Mouse (Mus musculus) heart, postnatal 25 days (tissue): ENCODE results near the gene Usp40. TPM values are rescaled to one million over a fixed set of nuclear protein-coding genes. Genes with fewer than 3 reads are reported as not detected.

Source experiments
- DNase-seq: peaks from one replicate; pipeline ENCODE4 v3.0.0; 2022; ENCODE audit warnings: low spot score
- intact Hi-C: fragments of 180-260 bp; cut with DNase I; formaldehyde crosslinking; loops from one replicate; pipeline ENCODE4 v1.15.1; 2025
- microRNA-seq: library from miRNA; unstranded; fragments of <30 nt; microRNA quantifications from one replicate; pipeline ENCODE4 v1.2.0, GENCODE M21; 2022
- total RNA-seq, 2 experiments: library from RNA; stranded (reverse); gene quantifications; 2 replicates each; pipeline ENCODE4 v1.2.3; 2021

The Usp40 gene
- total RNA-seq, 2 experiments from 2014 or later: 16.1 to 19.4 TPM

DNA sequence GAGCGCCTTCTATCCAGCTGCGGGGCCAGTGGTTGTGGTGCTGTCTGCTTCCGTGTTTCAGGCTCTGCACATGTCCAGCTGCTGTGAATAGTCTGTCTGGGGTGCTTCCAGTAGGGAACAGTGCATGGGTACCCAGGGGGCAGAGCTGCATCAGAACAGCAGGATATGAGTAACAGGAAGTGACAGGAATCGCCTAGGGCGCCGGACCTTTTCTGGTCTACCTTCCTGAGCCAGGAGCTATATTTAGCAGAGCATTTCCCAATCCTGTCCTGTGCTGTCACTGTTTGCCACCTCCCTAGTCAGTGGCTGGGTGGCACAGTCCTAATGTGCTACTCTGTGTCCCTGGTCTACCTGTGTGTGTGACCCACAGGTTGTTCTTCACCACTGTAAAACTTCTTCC, 107.4 kb downstream of the Usp40 start:
- intact Hi-C loops: no loop called here
- peak; percentile 51 for DNase-seq

GRCm38 (mm10) chr1:87899701-87900100, 108.7 kb downstream of the Usp40 start:
- DNase-seq: no peak
- intact Hi-C loops: no loop called here

DNA sequence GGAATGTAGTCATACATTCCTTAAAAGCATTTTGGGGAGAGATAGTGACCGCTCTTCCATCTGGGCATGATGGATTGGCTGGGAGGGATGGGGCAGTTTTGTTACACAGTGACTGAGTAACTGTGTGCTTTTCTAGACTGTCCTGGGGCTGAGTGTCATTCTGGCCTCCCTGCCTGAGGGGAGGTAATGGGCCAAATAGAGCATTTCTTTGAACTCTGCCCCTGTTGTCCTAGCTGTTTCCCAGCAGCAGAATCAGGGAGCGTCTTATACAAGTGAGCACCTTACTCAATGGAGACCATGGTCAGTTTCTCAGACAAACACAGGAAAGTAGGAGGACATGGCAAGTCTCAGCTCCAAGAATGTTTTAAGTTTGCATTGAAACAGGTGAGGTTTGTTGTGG, 111.4 kb downstream of the Usp40 start:
- no peak for DNase-seq
- intact Hi-C loops: no loop called here

Small RNAs within 50 kb of the gene (microRNA-seq; reads per million reads assigned to microRNA genes)
- not detected for gene Gm25198

Other genes starting within 250 kb of the Usp40 start
- gene Sag, start 204.9 kb downstream of the Usp40 start, total RNA-seq: under 1 TPM; 0.20 to 0.39 TPM
- gene Dgkd, start 155.3 kb downstream of the Usp40 start, total RNA-seq: 10 to 100 TPM; 56.5 to 56.7 TPM
- not detected for gene Ugt1a10, start 46.8 kb upstream of the Usp40 start, total RNA-seq
- not detected for gene Ugt1a9, start 62.2 kb upstream of the Usp40 start, total RNA-seq
- not detected for gene Ugt1a8, start 79.3 kb upstream of the Usp40 start, total RNA-seq
- 1 to 10 TPM in 1 of 2 experiments, under 1 TPM in 1; 0.96 to 1.3 TPM for gene Ugt1a7c, start 86.5 kb upstream of the Usp40 start, total RNA-seq
- under 1 TPM; 0.57 to 0.67 TPM for gene Ugt1a6b, start 94.7 kb upstream of the Usp40 start, total RNA-seq
- 1 to 10 TPM; 2.6 to 3.4 TPM for gene Ugt1a6a, start 126.3 kb upstream of the Usp40 start, total RNA-seq
- gene Ugt1a5, start 157.5 kb upstream of the Usp40 start, total RNA-seq: under 1 TPM in 1 of 2 experiments, not detected in 1; 0.64 TPM
- not detected for gene Ugt1a2, start 192.1 kb upstream of the Usp40 start, total RNA-seq
- gene Dnajb3, start 197.2 kb upstream of the Usp40 start, total RNA-seq: under 1 TPM; 0.42 TPM
- not detected for gene Ugt1a1, start 203.4 kb upstream of the Usp40 start, total RNA-seq
- gene Mroh2a, start 218.4 kb upstream of the Usp40 start, total RNA-seq: under 1 TPM; 0.28 to 0.42 TPM